Mouse (Mus musculus): ENCODE results near the gene Nog.

Nog gene

GRCm38 (mm10) chr11:89265080-89265479 is 37.1 kb downstream of the Nog start:
- DNase-seq, result no peak

DNA sequence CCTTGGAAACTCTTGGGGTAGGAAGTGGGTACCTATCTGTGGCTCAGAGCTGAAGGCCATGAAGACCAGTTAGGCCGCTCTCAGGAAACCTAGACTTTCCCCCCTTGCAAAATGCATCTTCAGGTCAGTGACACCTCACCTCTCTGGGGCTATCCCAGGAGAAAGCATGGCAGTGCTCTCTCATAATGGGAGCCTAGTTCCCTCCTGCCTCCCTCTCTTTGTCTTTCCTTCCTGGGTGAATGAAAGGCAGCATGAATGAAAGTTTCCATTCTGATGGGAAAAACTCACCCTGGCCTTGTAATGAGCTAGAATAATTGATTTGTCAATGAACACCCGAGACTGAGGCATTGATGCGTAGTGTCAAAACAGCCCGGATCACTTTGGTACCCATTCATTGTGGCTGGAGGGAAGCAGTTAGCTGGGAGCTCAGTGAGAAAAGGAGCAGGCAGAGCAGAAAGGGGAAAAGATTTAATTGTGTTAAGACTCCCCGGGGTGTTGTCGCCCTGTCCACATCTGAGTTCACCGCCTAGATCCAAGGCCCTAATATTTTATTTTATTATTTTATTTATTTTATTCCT is 42.7 kb downstream of the Nog start:
- no peak for DNase-seq

GRCm38 (mm10) chr11:89257893-89258292 is 44.2 kb downstream of the Nog start:
- no peak for DNase-seq

DNA sequence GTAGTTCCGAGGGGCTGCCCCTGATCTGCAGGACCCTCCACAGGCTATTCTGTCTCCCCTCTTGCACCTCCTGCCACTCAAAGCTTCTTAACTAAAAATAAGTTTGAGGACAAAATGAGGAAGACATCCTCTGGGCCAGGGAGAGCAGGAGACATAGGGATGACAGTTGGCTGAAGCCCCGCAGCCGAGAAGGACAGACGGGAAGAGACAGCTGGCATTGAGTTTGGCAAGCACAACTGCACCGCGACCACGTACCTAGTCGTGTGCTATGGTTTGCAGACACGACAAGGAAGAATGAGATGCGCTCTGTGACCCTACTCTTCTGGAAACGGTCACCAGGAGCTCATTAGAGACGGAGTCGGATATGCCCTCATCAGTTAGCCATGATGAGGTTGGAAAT is 48.2 kb downstream of the Nog start:
- no peak for DNase-seq
